Mouse (Mus musculus): ENCODE data around the gene Zbtb8os. TPM values are rescaled to one million over a fixed set of nuclear protein-coding genes. Genes with fewer than 3 reads are reported as not detected.
A peak's percentile ranks its signal among the peaks of the same experiment; 100 is the strongest.

Zbtb8os gene
- polyA plus RNA-seq, 1 experiment from 2014 or later, result 45.5 TPM

DNA sequence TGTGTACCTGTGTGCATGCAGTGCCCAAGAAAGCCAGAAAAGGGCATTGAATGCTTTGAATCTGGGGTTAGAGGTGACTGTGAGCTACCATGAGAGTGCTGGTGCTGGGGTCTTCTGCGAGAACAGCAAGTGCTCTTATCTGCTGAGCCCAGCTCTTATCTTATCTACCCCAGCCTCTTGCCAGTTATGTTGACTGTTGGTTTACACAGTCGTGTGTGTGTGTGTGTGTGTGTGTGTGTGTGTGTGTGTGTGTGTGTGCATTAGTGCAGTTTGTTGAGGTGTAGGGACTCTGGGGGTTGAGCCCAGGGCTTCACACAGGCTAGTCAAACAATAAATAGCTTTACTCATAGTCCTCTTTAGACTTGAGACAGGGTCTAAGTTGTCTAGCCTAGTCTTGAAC lies 40.3 kb upstream of the Zbtb8os start:
- Histone ChIP-seq H3K4me2 (ENCODE audit: low read depth, low read length) (no peak overlapping the region), H3K27me3 (ENCODE audit: control insufficient read depth, insufficient read depth, low read depth, low read length) (no peaks in the 10 kb centered on the region; the same call in 1 of the 2 replicates)
- 25% methylated on average over 2 of the region's 2 CpGs for WGBS

DNA sequence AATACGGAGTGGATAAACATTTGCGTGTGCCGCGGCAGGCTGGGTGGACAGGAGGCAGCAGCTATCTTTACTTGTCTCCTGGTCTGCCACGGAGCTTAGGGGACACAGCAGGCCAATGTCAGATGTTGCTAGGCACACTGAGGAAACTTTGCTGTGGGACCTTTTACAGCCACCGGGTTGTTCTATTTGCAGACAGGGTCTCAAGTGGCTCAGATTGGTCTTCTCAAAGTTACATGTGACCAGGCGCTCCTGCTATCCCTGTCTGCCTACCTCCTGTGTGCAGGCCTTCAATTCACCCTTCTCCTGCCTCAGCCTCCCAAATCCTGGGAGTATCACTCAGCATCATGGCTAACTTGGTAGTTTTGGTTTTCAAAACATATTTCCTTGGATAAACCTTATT lies 39.4 kb upstream of the Zbtb8os start:
- Histone ChIP-seq H3K4me3 (ENCODE audit: low read length) (no peak overlapping the region), H3K9ac (ENCODE audit: low read length) (no peak overlapping the region), H3K27me3 (ENCODE audit: control insufficient read depth, insufficient read depth, low read depth, low read length) (no peaks in the 10 kb centered on the region; the same call in 1 of the 2 replicates), H3K4me2 (ENCODE audit: low read depth, low read length) (no peak overlapping the region), H3K4me1 (replicated peaks; ENCODE audit: control insufficient read depth, insufficient read depth, low read length) (peaks cover 18% of the 10 kb centered on the region), H3K9me3 (ENCODE audit: control insufficient read depth, low read length) (no peaks in the 10 kb centered on the region; the same call in 1 of the 2 replicates), H3K27ac (ENCODE audit: low read length) (no peak overlapping the region), H3K36me3 (ENCODE audit: control insufficient read depth, insufficient read depth, low read length) (no peaks in the 10 kb centered on the region)
- 55% methylated on average over 7 of the region's 7 CpGs for WGBS
- no peak for ATAC-seq (ENCODE audit: low read depth)

More for the DNA sequence above, 40.3 kb upstream of the Zbtb8os start:
- Histone ChIP-seq H3K27ac (ENCODE audit: low read length) (no peak overlapping the region), H3K36me3 (ENCODE audit: control insufficient read depth, insufficient read depth, low read length) (no peaks in the 10 kb centered on the region), H3K4me3 (ENCODE audit: low read length) (no peak overlapping the region), H3K9me3 (ENCODE audit: control insufficient read depth, low read length) (no peaks in the 10 kb centered on the region), H3K4me1 (replicated peaks; ENCODE audit: control insufficient read depth, insufficient read depth, low read length) (peaks cover 18% of the 10 kb centered on the region), H3K9ac (ENCODE audit: low read length) (no peak overlapping the region)
- ATAC-seq (ENCODE audit: low read depth), result no peak

DNA sequence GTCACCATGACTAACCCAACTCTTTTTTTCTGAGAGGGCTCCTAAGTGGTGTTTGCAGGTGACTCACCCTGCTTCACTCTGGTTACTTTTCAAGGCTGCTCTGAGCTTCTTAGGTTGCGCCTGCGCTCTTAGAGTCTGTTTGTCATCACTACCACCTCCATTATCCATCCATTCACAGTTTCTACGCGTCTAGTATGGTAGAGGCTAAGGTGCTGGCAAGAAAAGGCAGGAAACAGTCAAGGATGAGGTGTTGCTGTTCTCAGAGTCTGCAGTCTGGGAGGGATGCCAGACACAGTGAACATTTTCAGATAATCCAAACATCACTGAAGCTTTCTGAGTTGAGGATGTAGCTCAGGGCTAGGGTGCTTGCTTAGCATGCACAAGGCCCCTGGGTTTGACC lies 37.8 kb upstream of the Zbtb8os start:
- peak; percentile 79 for ATAC-seq (ENCODE audit: low read depth)
- H3K27me3 ChIP-seq (ENCODE audit: control insufficient read depth, insufficient read depth, low read depth, low read length), result no peaks in the 10 kb centered on the region; the same call in 1 of the 2 replicates
- no peak overlapping the region for H3K4me2 ChIP-seq (ENCODE audit: low read depth, low read length)
- H3K4me3 ChIP-seq (ENCODE audit: low read length), result no peak overlapping the region
- H3K36me3 ChIP-seq (ENCODE audit: control insufficient read depth, insufficient read depth, low read length), result no peaks in the 10 kb centered on the region
- no peak overlapping the region for H3K9ac ChIP-seq (ENCODE audit: low read length)
- H3K4me1 ChIP-seq (replicated peaks; ENCODE audit: control insufficient read depth, insufficient read depth, low read length), result peaks cover 18% of the 10 kb centered on the region
- H3K27ac ChIP-seq (ENCODE audit: low read length), result no peak overlapping the region
- 45% methylated on average over 4 of the region's 4 CpGs for WGBS
- peaks cover 9% of the 10 kb centered on the region for H3K9me3 ChIP-seq (ENCODE audit: control insufficient read depth, low read length)

DNA sequence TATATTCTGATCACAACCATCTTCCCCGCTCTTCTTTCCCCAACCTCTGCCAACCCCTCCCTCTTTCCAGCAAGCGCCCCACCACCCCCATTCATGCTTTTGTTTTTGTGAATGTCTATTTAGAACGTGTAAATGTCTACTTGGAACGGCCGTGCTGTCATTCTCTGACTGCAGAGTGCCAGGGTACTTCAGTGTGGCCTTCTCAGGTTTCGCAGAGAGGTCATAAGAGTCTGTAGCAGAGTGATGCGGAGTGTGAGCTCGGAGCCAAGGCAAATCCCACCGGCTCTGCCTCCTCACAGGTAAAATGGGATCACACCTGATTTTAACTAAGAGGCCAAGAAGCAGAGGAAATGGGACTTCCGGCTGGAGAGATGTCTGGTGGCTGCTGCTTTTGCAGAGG lies 36.4 kb upstream of the Zbtb8os start:
- Histone ChIP-seq H3K27me3 (ENCODE audit: control insufficient read depth, insufficient read depth, low read depth, low read length) (no peaks in the 10 kb centered on the region), H3K4me1 (replicated peaks; ENCODE audit: control insufficient read depth, insufficient read depth, low read length) (peaks cover 18% of the 10 kb centered on the region), H3K9me3 (ENCODE audit: control insufficient read depth, low read length) (peaks cover 9% of the 10 kb centered on the region), H3K9ac (ENCODE audit: low read length) (no peak overlapping the region), H3K4me2 (ENCODE audit: low read depth, low read length) (no peak overlapping the region), H3K27ac (ENCODE audit: low read length) (no peak overlapping the region), H3K4me3 (ENCODE audit: low read length) (no peak overlapping the region), H3K36me3 (ENCODE audit: control insufficient read depth, insufficient read depth, low read length) (no peaks in the 10 kb centered on the region)
- 33% methylated on average over 10 of the region's 10 CpGs for WGBS
- ATAC-seq (ENCODE audit: low read depth), result no peak

DNA sequence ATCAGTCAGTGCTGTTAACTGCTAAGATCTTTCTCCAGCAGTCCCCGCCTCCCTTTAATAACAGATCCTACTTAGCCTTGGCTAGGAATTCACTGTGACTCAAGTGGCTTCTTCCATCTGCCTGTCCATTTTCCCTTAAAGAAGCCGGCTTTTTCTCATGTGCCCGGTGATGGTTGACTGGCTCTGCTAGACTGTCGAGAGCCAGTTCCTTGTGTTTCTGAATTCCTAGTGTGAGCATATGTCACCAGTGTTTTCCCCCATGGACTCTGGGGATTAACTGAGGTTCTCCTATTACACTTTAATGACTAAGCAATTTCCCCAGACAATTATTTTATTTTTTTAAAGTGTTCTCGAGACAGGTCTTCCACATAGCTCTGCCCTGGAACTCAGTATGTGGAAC lies 32.1 kb upstream of the Zbtb8os start:
- H3K4me1 ChIP-seq (replicated peaks; ENCODE audit: control insufficient read depth, insufficient read depth, low read length), result peaks cover 10% of the 10 kb centered on the region
- H3K36me3 ChIP-seq (ENCODE audit: control insufficient read depth, insufficient read depth, low read length), result peaks cover 14% of the 10 kb centered on the region
- no peak overlapping the region for H3K4me2 ChIP-seq (ENCODE audit: low read depth, low read length)
- no peak overlapping the region for H3K9ac ChIP-seq (ENCODE audit: low read length)
- peaks cover 9% of the 10 kb centered on the region for H3K9me3 ChIP-seq (ENCODE audit: control insufficient read depth, low read length)
- no peaks in the 10 kb centered on the region for H3K27me3 ChIP-seq (ENCODE audit: control insufficient read depth, insufficient read depth, low read depth, low read length)
- 66% methylated on average over 5 of the region's 5 CpGs for WGBS
- no peak for ATAC-seq (ENCODE audit: low read depth)
- H3K4me3 ChIP-seq (ENCODE audit: low read length), result no peak overlapping the region
- no peak overlapping the region for H3K27ac ChIP-seq (ENCODE audit: low read length)

DNA sequence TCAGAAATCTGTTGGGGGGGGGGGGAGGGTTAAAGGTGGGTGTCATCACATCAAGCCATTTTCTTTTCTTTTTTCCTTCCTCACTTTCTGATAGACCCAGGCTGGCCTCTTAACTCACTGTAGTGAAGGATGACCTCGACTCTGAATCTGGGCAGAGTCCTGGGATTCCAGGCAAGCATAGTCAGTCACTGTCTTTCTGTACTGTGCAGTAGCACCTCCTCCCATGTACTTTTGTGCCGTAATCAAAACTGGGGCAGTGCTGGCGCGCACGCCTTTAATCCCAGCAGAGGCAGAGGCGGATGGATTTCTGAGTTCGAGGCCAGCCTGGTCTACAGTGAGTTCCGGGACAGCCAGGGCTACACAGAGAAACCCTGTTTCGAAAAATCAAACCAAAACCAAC lies 31.7 kb upstream of the Zbtb8os start:
- no peak overlapping the region for H3K4me3 ChIP-seq (ENCODE audit: low read length)
- no peak overlapping the region for H3K4me2 ChIP-seq (ENCODE audit: low read depth, low read length)
- H3K27ac ChIP-seq (ENCODE audit: low read length), result no peak overlapping the region
- H3K36me3 ChIP-seq (ENCODE audit: control insufficient read depth, insufficient read depth, low read length), result peaks cover 16% of the 10 kb centered on the region
- H3K4me1 ChIP-seq (replicated peaks; ENCODE audit: control insufficient read depth, insufficient read depth, low read length), result peaks cover 8% of the 10 kb centered on the region
- no peak for ATAC-seq (ENCODE audit: low read depth)
- H3K27me3 ChIP-seq (ENCODE audit: control insufficient read depth, insufficient read depth, low read depth, low read length), result no peaks in the 10 kb centered on the region
- WGBS, result 80% methylated on average over 9 of the region's 9 CpGs
- no peak overlapping the region for H3K9ac ChIP-seq (ENCODE audit: low read length)
- peaks cover 9% of the 10 kb centered on the region for H3K9me3 ChIP-seq (ENCODE audit: control insufficient read depth, low read length)

DNA sequence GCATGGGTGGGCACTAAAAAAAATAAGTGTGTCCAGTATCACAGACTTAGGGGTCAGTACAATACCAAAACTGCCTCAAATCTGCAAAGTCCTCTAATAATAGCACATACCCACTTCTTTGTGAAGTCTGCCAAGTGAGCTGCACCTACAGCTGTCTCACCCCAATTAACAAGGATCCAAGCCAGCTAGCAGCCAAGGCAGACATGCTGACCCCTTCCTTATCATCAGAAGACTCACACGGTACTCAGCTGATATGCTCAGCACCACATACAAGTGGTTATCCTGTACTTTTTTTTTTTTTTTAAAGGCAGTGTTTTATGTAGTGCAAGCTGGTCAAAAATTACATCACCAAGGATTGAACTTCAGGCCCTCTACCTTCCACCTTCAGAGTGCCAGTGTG lies 31.2 kb upstream of the Zbtb8os start:
- H3K27me3 ChIP-seq (ENCODE audit: control insufficient read depth, insufficient read depth, low read depth, low read length), result no peaks in the 10 kb centered on the region
- no peak overlapping the region for H3K4me3 ChIP-seq (ENCODE audit: low read length)
- ATAC-seq (ENCODE audit: low read depth), result 0 out of 2 replicates have a peak, but pooled peaks have one; percentile 36
- no peak overlapping the region for H3K9ac ChIP-seq (ENCODE audit: low read length)
- H3K4me2 ChIP-seq (ENCODE audit: low read depth, low read length), result no peak overlapping the region
- H3K4me1 ChIP-seq (replicated peaks; ENCODE audit: control insufficient read depth, insufficient read depth, low read length), result peaks cover 3% of the 10 kb centered on the region
- H3K9me3 ChIP-seq (ENCODE audit: control insufficient read depth, low read length), result peaks cover 9% of the 10 kb centered on the region
- H3K27ac ChIP-seq (ENCODE audit: low read length), result no peak overlapping the region
- WGBS, result 32% methylated on average over 1 of the region's 1 CpGs
- peaks cover 20% of the 10 kb centered on the region for H3K36me3 ChIP-seq (ENCODE audit: control insufficient read depth, insufficient read depth, low read length)

DNA sequence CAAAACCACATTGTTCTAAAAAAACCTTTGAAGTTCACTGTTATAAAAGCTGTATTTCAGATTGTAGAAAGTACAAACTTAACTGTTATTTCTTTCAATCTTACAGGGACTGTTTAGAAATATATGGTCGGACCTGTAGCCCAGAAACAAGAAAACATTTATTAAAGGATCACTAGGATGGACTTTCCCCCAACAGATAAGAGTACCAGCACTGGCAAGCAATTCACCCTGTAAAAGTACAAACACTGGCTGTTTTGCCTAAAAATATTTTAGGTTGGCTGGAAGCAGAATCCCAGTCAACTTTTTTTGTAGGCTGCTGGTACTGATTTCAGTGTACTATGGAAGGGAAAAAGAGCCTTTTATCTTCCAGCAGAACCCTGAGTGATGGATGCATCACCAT lies 27.6 kb upstream of the Zbtb8os start:
- no peaks in the 10 kb centered on the region for H3K27me3 ChIP-seq (ENCODE audit: control insufficient read depth, insufficient read depth, low read depth, low read length)
- WGBS, result 96% methylated on average over 1 of the region's 1 CpGs
- H3K9me3 ChIP-seq (ENCODE audit: control insufficient read depth, low read length), result no peaks in the 10 kb centered on the region
- no peak overlapping the region for H3K4me2 ChIP-seq (ENCODE audit: low read depth, low read length)
- no peak overlapping the region for H3K27ac ChIP-seq (ENCODE audit: low read length)
- peaks cover 45% of the 10 kb centered on the region for H3K36me3 ChIP-seq (ENCODE audit: control insufficient read depth, insufficient read depth, low read length)
- H3K4me3 ChIP-seq (ENCODE audit: low read length), result no peak overlapping the region
- H3K9ac ChIP-seq (ENCODE audit: low read length), result no peak overlapping the region
- no peaks in the 10 kb centered on the region for H3K4me1 ChIP-seq (replicated peaks; ENCODE audit: control insufficient read depth, insufficient read depth, low read length)
- no peak for ATAC-seq (ENCODE audit: low read depth)

DNA sequence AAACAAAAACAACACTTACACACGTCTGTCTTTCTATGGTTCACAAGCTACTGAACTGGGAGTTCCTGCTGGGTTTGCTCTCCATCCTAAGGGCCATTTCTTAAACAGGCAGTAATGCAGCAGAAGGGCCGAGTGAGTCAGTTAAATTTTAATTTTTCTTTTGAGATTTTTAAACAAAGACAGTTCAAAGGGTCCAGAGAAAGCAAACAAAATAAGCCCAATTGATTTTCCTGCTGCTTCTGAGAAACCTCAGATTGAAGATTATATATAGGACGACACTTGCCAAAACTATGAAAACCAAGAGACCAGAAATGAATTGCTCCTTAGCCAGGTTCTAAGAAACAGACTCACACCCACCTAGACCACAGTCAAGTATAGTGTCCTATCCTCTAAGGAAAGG lies 21.6 kb upstream of the Zbtb8os start:
- Histone ChIP-seq H3K9me3 (ENCODE audit: control insufficient read depth, low read length) (no peaks in the 10 kb centered on the region), H3K36me3 (ENCODE audit: control insufficient read depth, insufficient read depth, low read length) (peaks cover 76% of the 10 kb centered on the region), H3K27ac (ENCODE audit: low read length) (no peak overlapping the region), H3K4me3 (ENCODE audit: low read length) (no peak overlapping the region), H3K27me3 (ENCODE audit: control insufficient read depth, insufficient read depth, low read depth, low read length) (no peaks in the 10 kb centered on the region), H3K4me2 (ENCODE audit: low read depth, low read length) (no peak overlapping the region), H3K4me1 (replicated peaks; ENCODE audit: control insufficient read depth, insufficient read depth, low read length) (no peaks in the 10 kb centered on the region), H3K9ac (ENCODE audit: low read length) (no peak overlapping the region)
- 55% methylated on average over 3 of the region's 3 CpGs for WGBS
- no peak for ATAC-seq (ENCODE audit: low read depth)

DNA sequence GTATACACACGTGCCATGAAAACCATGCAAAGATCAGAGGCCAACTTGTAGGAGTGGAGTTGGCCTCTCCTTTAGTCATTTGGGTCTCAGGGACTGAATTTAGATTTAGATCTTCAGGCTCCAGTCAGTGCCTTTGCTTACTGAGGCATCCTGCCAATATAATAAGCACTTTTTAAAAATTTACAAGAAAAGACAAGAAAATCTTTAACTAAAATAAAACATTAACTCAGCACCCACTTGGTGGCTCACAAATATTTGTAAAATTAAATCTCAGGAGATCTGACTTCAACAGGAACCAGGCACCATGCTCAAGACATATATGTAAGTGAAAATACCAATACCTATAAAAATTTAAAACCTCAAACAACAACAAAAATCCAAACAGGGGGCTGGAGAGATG lies 14.6 kb upstream of the Zbtb8os start:
- Histone ChIP-seq H3K4me2 (ENCODE audit: low read depth, low read length) (no peak overlapping the region), H3K4me1 (replicated peaks; ENCODE audit: control insufficient read depth, insufficient read depth, low read length) (no peaks in the 10 kb centered on the region), H3K9me3 (ENCODE audit: control insufficient read depth, low read length) (no peaks in the 10 kb centered on the region), H3K4me3 (ENCODE audit: low read length) (no peak overlapping the region), H3K27ac (ENCODE audit: low read length) (no peak overlapping the region), H3K9ac (ENCODE audit: low read length) (no peak overlapping the region), H3K36me3 (ENCODE audit: control insufficient read depth, insufficient read depth, low read length) (peaks cover 53% of the 10 kb centered on the region), H3K27me3 (ENCODE audit: control insufficient read depth, insufficient read depth, low read depth, low read length) (no peaks in the 10 kb centered on the region)
- ATAC-seq (ENCODE audit: low read depth), result no peak
- WGBS, result 70% methylated on average over 1 of the region's 1 CpGs
